Mouse (Mus musculus) urinary bladder, postnatal 14 days (tissue): Measurements from ENCODE around the gene Gdf15.

Source experiments
- DNase-seq: peaks from one replicate; pipeline ENCODE4 v3.0.0; 2021; ENCODE audit warnings: low spot score

Gdf15 gene

DNA sequence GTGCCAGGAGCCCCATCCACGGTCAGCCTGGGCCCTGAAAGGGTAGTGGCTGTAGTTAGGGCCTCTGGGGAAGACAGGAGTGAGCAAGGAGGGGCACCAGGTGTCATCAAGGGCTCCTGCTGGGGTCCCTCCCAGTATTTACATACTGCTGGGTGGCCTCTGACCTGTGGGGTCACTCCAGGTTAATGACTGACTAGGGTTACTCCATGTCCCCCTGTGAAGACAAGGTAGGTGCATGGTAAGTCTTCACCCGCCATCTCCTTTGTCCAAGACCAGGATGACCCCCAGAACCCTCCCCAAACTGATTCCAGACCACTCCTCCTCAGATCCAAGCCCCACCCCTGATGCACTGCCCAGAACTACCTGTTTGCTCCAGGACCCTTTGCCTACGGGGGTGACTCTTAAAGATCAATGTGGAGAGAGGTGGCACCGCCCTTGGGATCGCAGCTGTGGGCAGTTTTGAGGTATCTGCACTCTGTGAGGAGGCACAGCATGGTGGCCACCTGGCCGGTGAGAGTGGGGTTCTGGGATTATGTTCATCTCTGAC lies at the start of gene Gdf15:
Gene Gdf15, minus strand, starts transcription at position 111 of the 547 bp plus-strand sequence.
- DNase-seq, result no peak

DNA sequence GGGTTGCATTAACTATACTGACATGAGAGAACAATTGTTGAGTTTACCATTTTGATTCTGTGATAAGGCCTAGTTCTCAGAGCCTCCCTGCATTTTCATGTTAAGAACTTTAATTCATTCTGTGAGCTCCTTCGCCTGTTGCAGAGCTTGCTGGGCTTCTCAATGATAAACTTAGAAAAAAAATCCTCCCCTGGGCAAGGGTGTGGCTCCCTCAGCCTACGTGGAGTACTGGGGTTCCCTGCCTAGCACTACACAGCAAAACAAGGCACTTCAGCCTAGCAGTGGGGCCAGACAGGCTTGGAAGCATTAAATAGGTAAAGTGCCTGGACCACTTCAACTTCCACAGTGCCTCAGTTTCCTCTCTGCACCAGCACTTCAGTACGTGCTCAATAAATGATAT lies 49.2 kb upstream of the Gdf15 start:
- no peak for DNase-seq

DNA sequence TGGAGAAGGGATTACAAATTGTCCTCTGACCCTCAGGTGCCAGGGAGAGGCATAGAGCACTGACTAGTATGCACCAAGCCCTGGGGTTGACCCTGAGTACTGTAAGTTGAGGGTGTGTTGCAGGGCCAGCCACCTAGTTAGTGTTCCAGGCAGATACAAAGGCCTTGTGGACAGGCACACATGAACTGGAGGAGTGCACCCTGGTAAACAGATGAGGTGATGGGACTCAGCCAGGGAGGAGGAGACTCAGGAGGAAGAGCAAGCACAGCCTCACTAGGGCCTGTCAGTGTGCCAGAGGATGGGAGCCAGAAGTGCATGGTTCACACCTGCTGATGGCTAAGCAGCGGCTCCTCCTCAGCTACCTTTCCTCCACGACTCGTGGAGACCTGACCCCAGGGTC lies 47.8 kb upstream of the Gdf15 start:
- no peak for DNase-seq

DNA sequence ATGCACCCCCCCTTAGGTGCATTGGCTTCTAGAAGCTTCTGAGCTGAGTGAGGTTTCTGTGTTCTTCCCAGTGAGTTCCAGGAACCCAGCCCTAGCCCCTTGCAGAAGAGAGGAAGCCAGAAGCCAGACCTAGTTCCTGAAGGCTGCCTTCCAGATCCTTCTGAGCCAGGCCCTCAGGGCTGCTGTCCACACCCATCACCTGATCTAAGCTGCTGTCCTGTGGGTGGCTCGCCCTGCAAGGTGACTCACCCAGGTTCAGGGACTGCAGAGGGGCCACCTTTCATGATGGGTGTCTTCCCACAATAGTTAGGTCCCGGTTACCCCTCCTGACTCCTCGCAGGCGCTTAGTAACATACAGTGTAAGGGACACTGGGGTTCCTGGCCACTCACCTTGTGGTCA lies 47.1 kb upstream of the Gdf15 start:
- no peak for DNase-seq

DNA sequence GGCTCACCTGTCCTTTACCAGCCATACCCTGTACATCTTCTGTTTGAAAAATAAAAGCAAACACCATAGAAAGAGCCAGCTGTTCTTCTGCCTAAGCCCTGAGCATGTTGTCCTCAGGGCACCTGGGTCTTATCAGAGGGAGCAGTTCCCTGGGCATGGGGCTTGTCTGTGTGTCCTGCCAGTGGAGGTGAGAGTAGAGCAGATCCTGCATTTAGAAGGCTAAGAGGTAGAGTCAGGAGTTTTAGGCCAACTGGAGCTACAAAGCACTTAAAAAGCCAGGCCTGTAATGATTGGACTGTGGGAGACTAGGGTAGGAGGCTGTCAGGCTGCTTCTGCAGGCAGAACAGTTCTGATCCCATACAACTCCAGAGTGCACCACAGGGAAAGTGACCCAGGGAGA lies 46.4 kb upstream of the Gdf15 start:
- DNase-seq, result no peak

DNA sequence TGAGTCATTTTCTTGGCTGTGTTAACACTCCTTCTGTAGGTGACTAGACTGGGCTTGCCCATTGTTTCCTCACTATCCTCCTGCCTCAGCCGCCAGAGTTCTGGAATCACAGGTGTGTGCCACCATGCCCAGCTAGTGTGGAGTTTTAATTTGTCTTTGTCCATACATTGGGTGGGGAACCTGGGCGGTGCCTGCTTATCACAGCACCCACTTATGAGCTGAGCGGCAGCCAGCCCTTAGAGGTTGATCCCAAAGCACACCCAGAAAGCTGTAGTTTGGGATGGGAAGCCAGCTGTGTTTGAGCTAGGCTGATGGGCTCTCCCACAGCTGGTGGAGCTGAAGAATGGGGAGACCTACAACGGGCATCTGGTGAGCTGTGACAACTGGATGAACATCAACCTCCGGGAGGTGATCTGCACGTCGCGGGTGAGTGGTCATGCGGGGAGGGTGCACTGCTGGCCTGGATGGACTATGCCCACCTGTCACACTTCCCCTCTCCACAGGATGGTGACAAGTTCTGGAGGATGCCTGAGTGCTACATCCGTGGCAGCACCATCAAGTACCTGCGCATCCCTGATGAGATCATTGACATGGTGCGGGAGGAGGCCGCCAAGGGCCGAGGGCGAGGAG lies 45.3 kb upstream of the Gdf15 start:
- DNase-seq, result no peak

DNA sequence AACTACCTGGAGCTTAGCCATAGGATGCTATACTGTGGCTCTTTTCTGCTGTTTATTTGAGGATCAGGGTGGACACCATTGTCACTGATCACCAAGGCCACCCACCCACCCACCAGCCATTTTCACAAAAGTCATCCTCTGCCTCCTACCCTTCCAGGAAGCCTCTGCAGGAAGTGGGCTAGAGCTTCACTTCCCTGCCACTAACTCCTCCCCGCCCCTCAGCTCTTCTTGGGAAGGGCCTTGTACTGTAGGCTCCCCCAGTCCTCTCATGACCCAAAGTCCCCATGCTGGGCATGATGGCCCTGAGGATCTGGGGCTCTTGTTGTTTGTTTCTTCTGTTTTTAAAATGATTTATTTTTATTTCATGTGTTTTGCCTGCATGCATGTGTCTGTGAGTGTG lies 43.1 kb upstream of the Gdf15 start:
- no peak for DNase-seq

DNA sequence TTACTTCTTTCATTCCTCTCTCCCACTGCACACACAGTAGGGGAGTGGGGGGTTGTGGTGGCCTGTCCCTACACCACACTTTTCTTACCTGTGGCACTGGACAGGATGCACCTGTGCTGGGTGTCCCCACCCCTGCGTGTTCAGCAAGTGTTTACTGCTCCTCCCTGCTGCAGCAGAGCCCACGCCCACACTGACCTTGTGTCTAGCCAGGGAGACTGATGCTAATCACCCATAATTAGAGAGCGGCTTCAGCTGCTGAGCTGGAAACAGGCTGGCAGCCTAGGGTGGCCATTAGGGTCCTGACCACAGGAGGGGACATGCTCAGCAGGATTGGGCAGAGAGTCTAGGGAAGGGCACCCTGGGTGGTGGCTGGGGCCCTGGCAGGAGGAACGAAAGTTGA lies 42.5 kb upstream of the Gdf15 start:
- DNase-seq, result no peak

DNA sequence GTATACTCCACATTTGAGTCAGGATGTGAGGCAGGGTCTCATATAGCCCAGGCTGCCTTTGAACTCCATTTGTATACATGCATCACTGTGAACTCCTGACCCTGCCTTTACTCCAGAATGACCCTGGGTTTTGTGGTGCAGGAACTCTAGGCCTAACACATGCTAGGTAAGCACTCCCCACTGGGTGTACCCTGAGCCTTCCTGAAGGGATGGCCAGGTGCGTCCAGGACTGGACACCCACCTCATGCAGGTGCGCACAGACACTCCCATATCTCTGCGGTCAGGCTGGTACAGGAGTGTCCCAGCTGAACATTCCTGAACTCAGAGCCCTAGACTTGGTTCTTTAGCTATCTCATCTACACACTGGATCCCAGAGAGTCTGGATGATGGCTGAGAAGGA lies 41.9 kb upstream of the Gdf15 start:
- no peak for DNase-seq

DNA sequence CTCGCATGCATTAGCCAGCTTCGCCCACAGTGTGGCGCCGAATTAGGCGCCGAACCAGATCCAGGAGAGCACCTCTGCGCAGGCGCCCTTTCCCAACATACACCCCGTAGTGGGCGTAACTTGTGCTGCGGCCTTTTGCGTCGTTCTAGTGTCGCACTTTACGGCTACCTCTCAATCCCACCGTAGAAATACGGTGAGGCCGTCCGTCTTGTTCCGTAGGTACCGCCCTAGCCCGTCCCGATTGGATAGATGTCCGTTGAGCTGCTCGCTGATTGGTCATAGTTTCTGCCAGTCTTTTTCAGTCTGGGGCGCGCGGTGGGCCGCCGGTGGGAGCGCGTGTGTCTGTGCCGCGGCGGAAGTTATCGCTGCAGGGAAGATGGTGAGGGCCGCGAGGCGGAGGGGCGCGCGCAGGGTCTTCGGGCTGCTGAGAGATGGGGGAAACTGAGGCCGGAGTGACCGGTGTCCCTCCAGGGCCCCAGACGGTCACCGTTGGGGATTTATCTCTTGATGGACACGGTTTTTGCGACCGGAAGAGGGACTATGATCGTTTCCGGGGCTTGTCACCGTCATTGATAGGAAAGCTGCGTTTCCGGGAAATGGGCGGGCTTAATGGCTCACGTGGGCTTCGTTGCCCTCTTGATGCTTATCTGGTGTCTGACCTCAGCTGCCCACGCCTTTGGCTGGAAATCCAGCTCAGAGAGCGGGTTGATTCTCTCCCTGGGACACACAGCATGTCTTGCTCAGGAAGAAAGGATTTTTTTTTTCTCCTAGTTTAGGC lies 41.0 kb upstream of the Gdf15 start, which contains the start of gene Lsm4:
Gene Lsm4, plus strand, starts transcription at position 170 of the 778 bp plus-strand sequence.
- DNase-seq, result peak; percentile 95

DNA sequence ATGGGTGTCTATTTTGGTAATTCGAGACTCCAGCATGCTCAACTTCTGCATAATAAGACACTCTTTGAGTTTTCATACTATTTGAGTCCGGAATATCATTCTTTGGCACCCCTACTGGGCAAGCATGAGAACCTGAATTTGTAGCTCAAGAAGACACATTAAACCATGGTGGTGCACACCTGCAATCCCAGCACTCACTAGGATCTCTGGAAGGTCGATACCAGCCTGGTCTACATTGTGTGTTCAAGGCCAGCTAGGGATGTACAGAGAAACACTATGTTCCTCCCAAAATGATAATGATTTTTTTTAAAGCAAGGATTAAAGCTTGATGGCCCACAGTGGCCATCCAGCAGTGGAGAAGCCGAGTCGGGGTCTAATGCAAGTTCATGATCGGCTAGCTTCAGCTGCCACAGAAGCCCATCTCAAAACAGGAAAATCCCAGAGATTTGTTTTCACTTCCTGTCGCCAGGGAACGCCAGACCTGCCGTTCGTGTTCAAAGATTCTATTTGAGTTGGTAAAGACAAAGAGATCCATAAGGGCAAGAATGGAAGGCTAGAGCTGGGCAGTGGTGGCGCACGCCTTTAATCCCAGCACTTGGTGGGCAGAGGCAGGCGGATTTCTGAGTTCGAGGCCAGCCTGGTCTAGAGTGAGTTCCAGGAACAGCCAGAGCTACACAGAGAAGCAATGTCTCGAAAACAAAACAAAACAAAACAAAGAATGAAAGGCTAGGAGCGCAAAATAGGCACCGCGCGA lies 40.2 kb upstream of the Gdf15 start:
- no peak for DNase-seq

DNA sequence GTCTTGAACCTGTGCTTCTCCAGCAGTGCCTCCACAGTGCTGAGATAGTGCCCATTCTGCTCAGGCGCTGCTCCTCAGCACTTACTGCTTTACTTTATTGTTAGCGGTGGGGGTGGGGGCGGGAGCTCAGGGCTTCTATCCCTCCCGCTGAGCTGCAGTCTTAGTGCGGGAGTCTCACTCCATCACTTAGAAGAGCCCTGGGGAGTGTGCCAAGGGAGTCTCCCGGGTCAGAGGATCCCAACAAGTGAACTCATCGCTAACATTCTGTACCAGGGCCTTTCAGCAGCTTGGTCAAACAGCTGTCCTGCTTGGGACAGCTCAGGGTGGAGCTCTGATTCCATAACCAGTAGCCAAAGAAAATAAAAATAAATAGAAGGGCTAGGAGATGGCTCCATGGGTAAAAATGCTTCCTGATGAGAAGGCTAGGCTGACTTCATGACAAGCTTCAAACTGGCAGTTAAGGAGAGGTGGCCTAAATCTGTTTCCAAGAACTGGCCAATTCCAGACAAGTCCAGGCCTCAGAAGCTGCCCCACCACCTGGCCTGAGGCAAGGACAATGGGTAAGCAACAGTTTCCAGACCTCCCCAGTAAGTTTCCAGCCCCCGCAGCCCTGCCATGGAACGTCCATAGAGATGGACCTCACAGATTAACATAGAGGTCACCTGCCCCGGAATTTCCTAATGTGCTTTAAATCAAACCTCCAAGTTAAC lies 39.5 kb upstream of the Gdf15 start:
- DNase-seq, result peak; percentile 71

DNA sequence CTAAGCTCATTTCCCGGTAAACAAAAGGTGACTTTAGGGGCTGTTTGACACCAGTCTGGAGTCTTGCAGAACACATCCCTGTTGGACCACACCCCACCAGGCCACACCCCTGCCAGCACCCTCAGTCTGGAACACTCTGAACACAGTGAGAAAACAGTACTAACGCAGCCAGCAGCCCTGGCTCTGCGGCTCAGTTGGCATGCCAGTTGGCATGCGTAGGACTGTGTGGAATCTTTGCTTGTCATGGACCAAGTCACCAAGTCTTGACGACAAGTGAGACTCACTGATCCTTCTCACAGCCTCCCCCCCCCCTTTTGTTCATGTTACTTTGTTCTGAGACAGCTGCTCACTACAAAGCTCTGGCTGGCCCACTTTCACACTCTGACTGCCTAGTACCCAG lies 34.8 kb upstream of the Gdf15 start:
- peak; percentile 52 for DNase-seq

DNA sequence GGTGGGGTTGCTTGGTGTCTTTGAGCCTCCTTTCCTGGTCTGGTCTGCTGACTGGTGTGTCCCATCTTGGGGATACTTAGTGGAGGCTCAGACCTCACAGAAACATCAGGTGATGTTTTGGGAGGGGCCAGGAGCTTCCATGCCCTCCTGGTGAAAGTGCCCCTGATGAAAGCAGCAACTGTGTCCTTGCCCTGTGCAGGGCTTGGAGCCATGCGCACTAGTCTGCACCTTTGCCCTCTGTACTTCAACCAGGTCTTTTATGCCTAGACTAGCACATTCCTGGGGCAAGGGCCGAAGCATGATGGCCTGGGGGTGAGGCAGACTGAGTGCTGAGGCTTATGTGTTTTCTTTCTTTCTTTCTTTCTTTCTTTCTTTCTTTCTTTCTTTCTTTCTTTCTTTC lies 33.3 kb upstream of the Gdf15 start:
- no peak for DNase-seq

DNA sequence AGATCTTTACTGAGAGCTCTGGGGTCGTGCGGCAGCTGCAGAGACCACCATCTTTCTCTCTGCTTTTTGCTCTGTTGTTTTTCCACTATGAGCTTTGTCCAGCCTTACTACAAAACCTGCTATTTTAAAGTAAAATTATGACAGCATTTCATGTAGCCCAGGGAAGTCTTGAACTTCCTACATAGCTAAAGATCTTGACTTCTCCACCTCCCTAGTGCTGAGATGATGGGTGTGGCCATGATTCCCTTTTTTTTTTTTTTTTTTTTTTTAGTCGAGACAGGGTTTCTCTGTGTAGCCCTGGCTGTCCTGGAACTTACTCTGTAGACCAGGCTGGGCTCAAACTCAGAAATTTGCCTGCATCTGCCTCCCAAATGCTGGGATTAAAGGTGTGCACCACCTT lies 32.4 kb upstream of the Gdf15 start:
- no peak for DNase-seq

DNA sequence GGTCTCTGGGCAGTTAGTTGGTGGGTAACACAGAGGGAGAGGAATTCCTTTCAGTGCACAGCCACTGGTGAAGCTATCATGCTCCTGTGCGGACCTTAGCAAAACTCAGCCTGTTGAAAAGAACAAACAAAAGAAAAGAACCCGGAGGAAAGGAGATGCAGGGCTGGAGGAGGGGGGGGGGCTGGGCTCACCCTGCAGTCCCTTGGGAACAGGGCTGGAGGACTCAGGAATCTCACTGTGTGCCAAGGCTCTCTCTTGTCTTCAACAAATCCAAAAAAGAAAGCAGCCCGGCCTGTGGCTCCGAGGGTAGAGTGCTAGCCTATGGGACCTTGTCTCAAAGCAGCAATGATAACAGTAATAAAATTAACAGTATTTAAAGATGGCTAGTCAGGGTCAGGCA lies 31.4 kb upstream of the Gdf15 start:
- DNase-seq, result no peak

DNA sequence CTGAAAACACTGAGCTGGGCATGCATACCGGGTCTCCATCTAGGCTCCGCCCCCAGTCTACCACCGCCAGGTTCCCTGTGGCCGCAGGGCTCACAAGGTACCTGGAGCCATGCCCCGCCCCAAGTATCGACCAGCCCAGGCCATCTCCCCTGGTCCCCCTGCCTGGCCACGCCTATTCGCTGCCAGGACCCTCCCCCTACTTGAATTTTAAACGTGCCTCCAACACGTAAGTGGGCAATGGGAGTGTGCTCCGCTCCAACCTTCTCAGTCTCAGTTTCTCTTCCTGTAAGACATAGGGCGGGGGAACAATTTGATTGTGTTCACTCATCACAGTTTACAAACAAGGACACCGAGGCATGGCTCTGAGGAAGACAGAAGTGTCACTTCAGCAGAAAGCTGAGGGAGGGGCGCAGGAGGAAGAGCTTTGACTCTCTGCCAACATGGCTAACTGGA lies 28.0 kb upstream of the Gdf15 start, which contains the start of gene Pgpep1:
Gene Pgpep1, minus strand, starts transcription at position 116 of the 453 bp plus-strand sequence.
- no peak for DNase-seq

DNA sequence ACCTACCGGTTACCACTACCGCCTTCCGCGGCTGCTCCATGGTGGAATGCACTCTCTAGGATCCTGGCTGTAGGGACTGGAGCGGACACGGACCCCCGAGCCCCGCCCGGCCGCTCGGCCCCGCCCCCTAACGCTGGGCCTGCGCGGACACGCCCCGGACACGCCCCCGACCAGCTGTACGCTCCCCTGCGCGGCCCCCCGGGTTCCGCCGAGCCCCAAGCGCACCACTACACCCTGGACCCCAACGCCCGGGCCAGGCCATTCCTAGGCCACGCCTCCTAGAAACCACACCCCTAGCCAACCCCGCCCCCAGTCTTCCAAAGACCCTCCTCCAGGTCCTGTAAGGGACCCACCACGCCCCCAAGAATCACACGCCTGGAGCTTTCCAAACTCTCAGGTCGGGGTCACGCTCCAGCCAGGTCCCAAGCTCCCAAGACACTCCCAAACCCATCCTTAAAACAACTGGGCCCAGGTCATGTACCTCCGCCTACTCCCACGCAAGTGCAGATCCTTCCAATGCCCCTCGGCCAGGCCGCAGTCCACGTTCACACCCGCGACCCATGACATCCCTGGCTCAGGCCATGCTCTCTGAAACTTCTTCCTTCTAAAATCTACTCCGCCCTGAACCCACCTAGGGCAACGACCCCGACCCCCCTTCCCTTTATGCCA lies 27.5 kb upstream of the Gdf15 start:
- peak; percentile 93 for DNase-seq

DNA sequence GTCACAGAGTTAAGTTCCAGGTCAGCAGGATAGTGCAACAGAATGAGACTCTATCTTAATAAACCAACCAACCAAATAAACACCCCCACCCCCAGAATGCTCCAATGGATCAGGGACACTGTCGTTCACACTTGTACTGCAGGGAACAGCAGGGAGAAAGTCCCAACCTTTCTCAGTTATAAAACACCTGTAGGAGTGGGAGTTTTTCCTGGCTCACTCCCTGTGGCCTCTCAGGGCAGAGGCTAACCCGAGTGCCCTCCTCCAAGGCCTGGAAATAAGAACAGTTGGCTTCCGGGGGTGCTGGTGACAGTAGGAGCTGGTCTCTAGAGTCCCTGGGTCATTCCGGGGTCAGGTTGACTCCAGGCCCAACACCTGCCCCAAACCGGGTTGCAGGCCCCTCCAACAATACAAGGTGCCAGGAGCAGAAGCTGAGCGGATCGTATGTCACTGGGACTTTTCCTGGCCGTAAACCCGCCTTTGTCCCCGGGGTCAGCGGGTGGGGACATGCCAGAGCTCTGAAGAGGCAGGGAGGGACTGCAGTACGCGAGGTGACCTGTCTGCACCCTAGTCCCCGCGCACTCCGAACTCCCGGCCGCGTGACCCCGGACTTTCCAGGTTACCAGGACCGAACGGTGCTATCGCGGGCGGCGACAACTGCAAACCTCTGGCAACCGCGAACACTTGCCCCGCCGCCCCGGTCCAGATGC lies 26.8 kb upstream of the Gdf15 start:
- no peak for DNase-seq

DNA sequence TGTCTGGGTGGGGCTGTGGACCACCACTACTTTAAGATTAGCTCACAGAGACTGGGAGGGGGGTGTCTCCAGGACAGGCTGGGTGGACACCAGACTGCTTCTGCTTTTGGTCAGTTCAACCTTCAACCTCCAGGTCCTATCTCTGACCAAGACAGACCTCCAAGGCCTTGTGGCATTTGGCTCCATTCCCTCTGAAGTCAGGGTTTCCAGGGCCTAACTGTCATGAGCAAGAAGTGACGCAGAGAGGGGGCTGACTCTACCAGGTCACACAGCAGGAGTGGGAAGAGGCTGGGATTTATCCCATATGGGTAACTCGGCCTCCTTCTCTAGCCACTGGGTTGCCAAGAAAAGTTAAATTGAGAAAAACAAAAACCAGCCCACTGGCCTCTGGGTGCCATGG lies 25.5 kb upstream of the Gdf15 start:
- no peak for DNase-seq

DNA sequence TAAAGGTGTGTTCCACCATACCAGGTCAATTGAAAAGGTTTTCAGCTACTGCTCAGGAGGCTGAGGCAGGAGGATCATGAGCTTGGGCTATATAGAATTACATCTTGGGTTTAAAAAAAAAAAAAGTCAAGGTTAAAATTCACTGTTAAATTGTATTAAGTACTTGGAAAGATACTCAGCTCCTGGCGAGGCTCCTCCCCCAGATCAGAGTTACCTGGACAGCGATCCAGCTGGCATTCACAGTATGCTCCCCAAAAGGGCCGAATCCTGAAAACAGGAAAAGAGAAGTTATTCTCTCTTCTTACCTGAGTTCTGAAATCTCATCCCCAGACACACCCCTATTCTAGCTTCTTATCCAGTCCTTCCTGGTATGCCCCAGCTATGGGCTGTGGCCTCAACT lies 25.0 kb upstream of the Gdf15 start:
- DNase-seq, result no peak
